Mouse (Mus musculus) hindbrain, embryonic 11.5 days (tissue): ENCODE measurements at regions not wholly inside any gene's neighbourhood (a gene's known extent, or its start where the extent isn't known, plus 50 kb on each side); places are given as distances from the start of the nearest gene placed in this dataset.

Experiments used
- ATAC-seq: fragments of 200-750 bp; cut with Nextera tagmentation; 2 replicates; pipeline ENCODE4 v1.8.0; 2017; ENCODE audit warnings: mild to moderate bottlenecking, moderate TSS enrichment, moderate library complexity; ENCODE audit not compliant: low FRiP score
- DNase-seq: peaks from one replicate; pipeline ENCODE4 v3.0.0-alpha.2; 2015; ENCODE audit warnings: low spot score
- H3K27ac ChIP-seq: fragments of 300-500 bp; sonication (generic); 2 replicates; pipeline ENCODE4 v1.5.1; 2014; ENCODE audit warnings: mild to moderate bottlenecking, low read depth, low read length
- H3K27me3 ChIP-seq: fragments of 300-500 bp; sonication (generic); 2 replicates; pipeline ENCODE4 v1.6.1; 2014; ENCODE audit warnings: mild to moderate bottlenecking, low read length, moderate library complexity, mixed read lengths; ENCODE audit not compliant: control insufficient read depth, insufficient read depth
- H3K36me3 ChIP-seq: fragments of 300-500 bp; sonication (generic); 2 replicates; pipeline ENCODE4 v1.6.1; 2014; ENCODE audit warnings: mild to moderate bottlenecking, low read length, moderate library complexity, mixed read lengths; ENCODE audit not compliant: control insufficient read depth, insufficient read depth
- H3K4me1 ChIP-seq: fragments of 300-500 bp; sonication (generic); replicated peaks from 2 replicates; pipeline ENCODE4 v1.6.1; 2014; ENCODE audit warnings: low read length, mixed read lengths; ENCODE audit not compliant: control insufficient read depth, insufficient read depth
- H3K4me2 ChIP-seq: fragments of 300-500 bp; sonication (generic); replicated peaks from 2 replicates; pipeline ENCODE4 v1.6.1; 2014; ENCODE audit warnings: mild to moderate bottlenecking, low read depth, low read length
- H3K4me3 ChIP-seq: fragments of 300-500 bp; sonication (generic); 2 replicates; pipeline ENCODE4 v1.5.1; 2014; ENCODE audit warnings: low read depth, low read length
- H3K9ac ChIP-seq: fragments of 300-500 bp; sonication (generic); 2 replicates; pipeline ENCODE4 v1.6.1; 2014; ENCODE audit warnings: low read depth, low read length
- H3K9me3 ChIP-seq: fragments of 300-500 bp; sonication (generic); 2 replicates; pipeline ENCODE4 v1.6.1; 2016; ENCODE audit warnings: low read length; ENCODE audit not compliant: control insufficient read depth
- WGBS: fragments of 180-500 bp; shearing (Covaris S2); extraction: QIAGEN DNeasy Blood & Tissue Kit; methylation state at CpG from one replicate; pipeline ENCODE4 v1.1.7; 2014; 5-methylcytosine and 5-hydroxymethylcytosine counted together

- no peaks in the 10 kb centered on the region for H3K4me1 ChIP-seq
- ATAC-seq = peak; percentile 68
- H3K9me3 ChIP-seq = no peaks in the 10 kb centered on the region
- peak; percentile 67 for DNase-seq
- H3K36me3 ChIP-seq = no peaks in the 10 kb centered on the region
- no peak overlapping the region for H3K4me3 ChIP-seq
- no peak overlapping the region for H3K9ac ChIP-seq
- no peaks in the 10 kb centered on the region for H3K27me3 ChIP-seq
- H3K27ac ChIP-seq = no peak overlapping the region
- 75% methylated on average over 6 of the region's 6 CpGs for WGBS
- H3K4me2 ChIP-seq = no peak overlapping the region
Measured at GRCm38 (mm10) chr7:62924585-62925331, 101.3 kb upstream of the A26c2 start.

GRCm38 (mm10) chr7:62922246-62922645 is 98.8 kb upstream of the A26c2 start:
- no peak for ATAC-seq
- DNase-seq = peak; percentile 36
- H3K9ac ChIP-seq = no peak overlapping the region

GRCm38 (mm10) chr7:62894337-62894736 is 70.9 kb upstream of the A26c2 start:
- no peak overlapping the region for H3K4me3 ChIP-seq
- no peaks in the 10 kb centered on the region for H3K36me3 ChIP-seq
- no peaks in the 10 kb centered on the region for H3K27me3 ChIP-seq
- no peaks in the 10 kb centered on the region for H3K4me1 ChIP-seq
- no peak for DNase-seq
- H3K27ac ChIP-seq = no peak overlapping the region
- no peak overlapping the region for H3K9ac ChIP-seq
- H3K4me2 ChIP-seq = no peak overlapping the region
- ATAC-seq = no peak
- no peaks in the 10 kb centered on the region for H3K9me3 ChIP-seq
- 84% methylated on average over 4 of the region's 4 CpGs for WGBS

More at GRCm38 (mm10) chr7:62922246-62922645, 98.8 kb upstream of the A26c2 start:
- Histone ChIP-seq H3K27ac (no peak overlapping the region), H3K36me3 (no peaks in the 10 kb centered on the region), H3K27me3 (no peaks in the 10 kb centered on the region), H3K4me1 (no peaks in the 10 kb centered on the region), H3K4me2 (no peak overlapping the region), H3K4me3 (no peak overlapping the region), H3K9me3 (no peaks in the 10 kb centered on the region)
- WGBS = 4% methylated on average over 1 of the region's 1 CpGs

- DNase-seq (peak; percentile 66), ATAC-seq (peak; percentile 85)
- H3K4me3 ChIP-seq = no peak overlapping the region
- H3K36me3 ChIP-seq = no peaks in the 10 kb centered on the region
- no peak overlapping the region for H3K9ac ChIP-seq
- H3K4me2 ChIP-seq = no peak overlapping the region
- no peaks in the 10 kb centered on the region for H3K4me1 ChIP-seq
- no peaks in the 10 kb centered on the region for H3K9me3 ChIP-seq
- no peak overlapping the region for H3K27ac ChIP-seq
- H3K27me3 ChIP-seq = no peaks in the 10 kb centered on the region
- WGBS = 19% methylated on average over 1 of the region's 1 CpGs
Measured at GRCm38 (mm10) chr7:62877033-62877432, 53.6 kb upstream of the A26c2 start.
